Mouse (Mus musculus): ENCODE results near the gene Zfhx2. TPM values are rescaled to one million over a fixed set of nuclear protein-coding genes. Genes with fewer than 3 reads are reported as not detected.
A peak's percentile ranks its signal among the peaks of the same experiment; 100 is the strongest.

The Zfhx2 gene
- polyA plus RNA-seq, 1 experiment, result 6.3 TPM

- no peak for DNase-seq
- no peaks in the 10 kb centered on the region for H3K36me3 ChIP-seq (ENCODE audit: control insufficient read depth, insufficient read depth, low read length)
- TF ChIP-seq POLR2A (IDR thresholded peaks at IDR 0.05; ENCODE audit: control insufficient read depth, extremely low read depth, insufficient read depth, low read length, poor library complexity) (no peak), CTCF (IDR thresholded peaks at IDR 0.05; ENCODE audit: borderline replicate concordance, control insufficient read depth, extremely low read depth, insufficient read depth, low read length, poor library complexity) (no peak; the same call in 1 of the 2 replicates)
- no peak overlapping the region for H3K27ac ChIP-seq (ENCODE audit: control insufficient read depth, insufficient read depth, low read length)
- H3K27me3 ChIP-seq (ENCODE audit: control insufficient read depth, insufficient read depth, low read length), result peaks cover 7% of the 10 kb centered on the region; the same call in 1 of the 2 replicates
- no peak overlapping the region for H3K4me3 ChIP-seq (ENCODE audit: control insufficient read depth, insufficient read depth, low read length)
- WGBS, result 87% methylated on average over 4 of the region's 4 CpGs
- H3K4me1 ChIP-seq (replicated peaks; ENCODE audit: control insufficient read depth, insufficient read depth, low read length), result peaks cover 5% of the 10 kb centered on the region
Observed at GRCm38 (mm10) chr14:55119421-55120134, 27.5 kb upstream of the Zfhx2 start.

GRCm38 (mm10) chr14:55118852-55119251 is 26.7 kb upstream of the Zfhx2 start:
- Histone ChIP-seq H3K4me1 (replicated peaks; ENCODE audit: control insufficient read depth, insufficient read depth, low read length) (peaks cover 9% of the 10 kb centered on the region), H3K36me3 (ENCODE audit: control insufficient read depth, insufficient read depth, low read length) (no peaks in the 10 kb centered on the region), H3K27me3 (ENCODE audit: control insufficient read depth, insufficient read depth, low read length) (peaks cover 10% of the 10 kb centered on the region; the same call in 1 of the 2 replicates), H3K4me3 (ENCODE audit: control insufficient read depth, insufficient read depth, low read length) (no peak overlapping the region), H3K27ac (ENCODE audit: control insufficient read depth, insufficient read depth, low read length) (no peak overlapping the region)
- DNase-seq, result no peak
- no peak for TF ChIP-seq CTCF (IDR thresholded peaks at IDR 0.05; ENCODE audit: borderline replicate concordance, control insufficient read depth, extremely low read depth, insufficient read depth, low read length, poor library complexity)
- no peak for TF ChIP-seq POLR2A (IDR thresholded peaks at IDR 0.05; ENCODE audit: control insufficient read depth, extremely low read depth, insufficient read depth, low read length, poor library complexity)
- 89% methylated on average over 4 of the region's 4 CpGs for WGBS

GRCm38 (mm10) chr14:55116425-55117200 is 24.5 kb upstream of the Zfhx2 start, which contains the start of gene Jph4:
Gene Jph4 (minus strand): TSS chr14:55116935.
- Histone ChIP-seq H3K36me3 (ENCODE audit: control insufficient read depth, insufficient read depth, low read length) (no peaks in the 10 kb centered on the region), H3K4me1 (replicated peaks; ENCODE audit: control insufficient read depth, insufficient read depth, low read length) (peaks cover 9% of the 10 kb centered on the region), H3K27me3 (ENCODE audit: control insufficient read depth, insufficient read depth, low read length) (peaks cover 10% of the 10 kb centered on the region; the same call in 1 of the 2 replicates), H3K27ac (ENCODE audit: control insufficient read depth, insufficient read depth, low read length) (no peak within 1 kb of the TSS), H3K4me3 (ENCODE audit: control insufficient read depth, insufficient read depth, low read length) (no peak within 1 kb of the TSS)
- no peak for DNase-seq
- 53% methylated on average over 21 of the region's 21 CpGs for WGBS
- TF ChIP-seq CTCF (IDR thresholded peaks at IDR 0.05; ENCODE audit: borderline replicate concordance, control insufficient read depth, extremely low read depth, insufficient read depth, low read length, poor library complexity) (no peak), POLR2A (IDR thresholded peaks at IDR 0.05; ENCODE audit: control insufficient read depth, extremely low read depth, insufficient read depth, low read length, poor library complexity) (no peak)

- TF ChIP-seq POLR2A (IDR thresholded peaks at IDR 0.05; ENCODE audit: control insufficient read depth, extremely low read depth, insufficient read depth, low read length, poor library complexity) (no peak), CTCF (IDR thresholded peaks at IDR 0.05; ENCODE audit: borderline replicate concordance, control insufficient read depth, extremely low read depth, insufficient read depth, low read length, poor library complexity) (no peak)
- WGBS, result 14% methylated on average over 8 of the region's 8 CpGs
- Histone ChIP-seq H3K27ac (ENCODE audit: control insufficient read depth, insufficient read depth, low read length) (no peak overlapping the region), H3K27me3 (ENCODE audit: control insufficient read depth, insufficient read depth, low read length) (peaks cover 10% of the 10 kb centered on the region; the same call in 1 of the 2 replicates), H3K4me3 (ENCODE audit: control insufficient read depth, insufficient read depth, low read length) (no peak overlapping the region), H3K4me1 (replicated peaks; ENCODE audit: control insufficient read depth, insufficient read depth, low read length) (peaks cover 9% of the 10 kb centered on the region), H3K36me3 (ENCODE audit: control insufficient read depth, insufficient read depth, low read length) (no peaks in the 10 kb centered on the region)
- DNase-seq, result no peak
Observed at GRCm38 (mm10) chr14:55115846-55116245, 23.7 kb upstream of the Zfhx2 start.

GRCm38 (mm10) chr14:55114759-55115701 is 22.9 kb upstream of the Zfhx2 start:
- no peak for DNase-seq
- Histone ChIP-seq H3K27me3 (ENCODE audit: control insufficient read depth, insufficient read depth, low read length) (peaks cover 10% of the 10 kb centered on the region; the same call in 1 of the 2 replicates), H3K27ac (ENCODE audit: control insufficient read depth, insufficient read depth, low read length) (no peak overlapping the region), H3K4me3 (ENCODE audit: control insufficient read depth, insufficient read depth, low read length) (peak overlapping the region; percentile 26), H3K4me1 (replicated peaks; ENCODE audit: control insufficient read depth, insufficient read depth, low read length) (peaks cover 9% of the 10 kb centered on the region), H3K36me3 (ENCODE audit: control insufficient read depth, insufficient read depth, low read length) (no peaks in the 10 kb centered on the region)
- 4% methylated on average over 69 of the region's 78 CpGs for WGBS
- no peak for TF ChIP-seq CTCF (IDR thresholded peaks at IDR 0.05; ENCODE audit: borderline replicate concordance, control insufficient read depth, extremely low read depth, insufficient read depth, low read length, poor library complexity)
- no peak for TF ChIP-seq POLR2A (IDR thresholded peaks at IDR 0.05; ENCODE audit: control insufficient read depth, extremely low read depth, insufficient read depth, low read length, poor library complexity)
